Mouse (Mus musculus): Measurements from ENCODE around the gene Olfr921. TPM values are rescaled to one million over a fixed set of nuclear protein-coding genes. Genes with fewer than 3 reads are reported as not detected.

The Olfr921 gene
- not detected in 2 replicates for polyA plus RNA-seq (2012; rRNA removed)

GRCm38 (mm10) chr9:38772768-38773167 is at the start of gene Olfr921:
Gene Olfr921 (plus strand): TSS chr9:38773068.
- no peak within 1 kb of the TSS for H3K4me3 ChIP-seq (ENCODE audit: extremely low read depth, insufficient read depth, insufficient read length)
- DNase-seq (ENCODE audit: low read depth in 1 of 2, low spot score in 2 of 2) = no peak
- no peak for TF ChIP-seq POLR2A (IDR thresholded peaks at IDR 0.05; ENCODE audit: low read depth, low read length)
- no peak for TF ChIP-seq CTCF (IDR thresholded peaks at IDR 0.05; ENCODE audit: extremely low read depth, insufficient read depth, insufficient read length, insufficient replicate concordance)
- no peaks in the 10 kb centered on the region for H3K27me3 ChIP-seq (ENCODE audit: control insufficient read depth, insufficient read depth, low read length)
- H3K4me1 ChIP-seq (ENCODE audit: control insufficient read depth, insufficient read depth, insufficient read length) = no peaks in the 10 kb centered on the region
- H3K27ac ChIP-seq (ENCODE audit: insufficient read depth, low read length) = no peak within 1 kb of the TSS
- no peaks in the 10 kb centered on the region for H3K36me3 ChIP-seq (ENCODE audit: control insufficient read depth, insufficient read depth, low read length)

DNA sequence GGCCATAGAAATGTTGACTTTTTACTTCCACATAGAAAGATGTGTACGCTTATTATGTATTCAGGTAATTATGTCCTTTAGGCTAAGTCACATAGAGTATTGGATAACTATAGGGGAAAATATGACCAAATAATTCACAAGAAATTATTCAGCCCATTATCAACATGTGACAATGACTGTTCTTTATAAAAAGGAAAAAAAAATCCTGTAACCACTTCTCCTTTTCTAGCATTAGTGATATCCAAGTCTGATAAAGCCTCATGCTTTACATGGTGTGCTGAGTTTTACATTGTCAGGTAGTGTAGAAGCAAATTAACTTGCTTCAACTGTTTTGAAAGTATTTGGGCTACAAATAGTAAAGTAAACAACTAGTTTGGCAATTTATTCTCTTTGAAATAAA is 48.8 kb upstream of the Olfr921 start:
- Histone ChIP-seq H3K4me3 (ENCODE audit: extremely low read depth, insufficient read depth, insufficient read length) (no peak overlapping the region), H3K4me1 (ENCODE audit: control insufficient read depth, insufficient read depth, insufficient read length) (peaks cover 5% of the 10 kb centered on the region; the same call in 1 of the 2 replicates), H3K27me3 (ENCODE audit: control insufficient read depth, insufficient read depth, low read length) (no peaks in the 10 kb centered on the region), H3K27ac (ENCODE audit: insufficient read depth, low read length) (no peak overlapping the region), H3K36me3 (ENCODE audit: control insufficient read depth, insufficient read depth, low read length) (peaks cover 6% of the 10 kb centered on the region)
- TF ChIP-seq POLR2A (IDR thresholded peaks at IDR 0.05; ENCODE audit: low read depth, low read length) (no peak), CTCF (IDR thresholded peaks at IDR 0.05; ENCODE audit: extremely low read depth, insufficient read depth, insufficient read length, insufficient replicate concordance) (no peak)
- DNase-seq (ENCODE audit: low read depth in 1 of 2, low spot score in 2 of 2) = no peak
- 94% methylated on average over 1 of the region's 1 CpGs for WGBS

DNA sequence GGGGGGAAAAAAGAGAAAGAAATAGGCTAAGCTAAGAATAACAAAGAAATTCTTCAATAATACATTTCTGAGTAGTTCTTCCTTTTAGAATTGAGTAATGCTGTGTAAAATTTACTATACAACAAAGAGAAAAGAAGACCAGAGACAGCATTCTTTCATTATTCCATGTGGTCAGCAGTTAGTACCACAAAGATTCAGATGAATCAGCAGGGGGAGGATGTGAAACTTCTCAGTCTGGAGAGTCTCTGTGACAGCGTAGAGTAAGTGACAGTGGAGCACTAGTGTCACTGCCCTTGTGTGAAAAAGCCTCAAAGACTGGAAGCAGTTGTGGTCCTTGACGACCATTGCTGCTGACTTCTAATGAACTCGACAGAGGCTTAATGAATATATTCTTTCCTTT is 44.6 kb upstream of the Olfr921 start:
- Histone ChIP-seq H3K36me3 (ENCODE audit: control insufficient read depth, insufficient read depth, low read length) (peaks cover 6% of the 10 kb centered on the region), H3K27ac (ENCODE audit: insufficient read depth, low read length) (no peak overlapping the region)

DNA sequence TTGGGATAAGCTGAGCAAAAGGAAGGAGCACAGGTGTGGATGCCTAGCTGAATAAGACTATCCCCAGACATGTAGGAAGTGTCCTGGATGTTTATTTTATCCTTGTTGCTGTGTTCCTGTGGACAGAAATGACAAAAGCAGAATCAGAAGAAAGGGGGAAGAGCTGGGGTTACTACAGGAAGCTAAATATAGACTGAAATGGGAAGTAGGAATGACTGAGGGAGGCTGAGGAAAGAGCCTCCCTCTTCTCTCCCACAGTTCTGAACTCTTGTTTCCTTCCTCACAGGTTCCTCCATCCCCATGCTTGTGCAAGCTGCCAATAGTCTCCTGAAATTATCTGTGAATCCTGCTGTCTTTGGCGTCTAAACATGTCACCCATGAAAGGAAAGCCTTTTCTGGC is 31.5 kb upstream of the Olfr921 start:
- peaks cover 5% of the 10 kb centered on the region for H3K36me3 ChIP-seq (ENCODE audit: control insufficient read depth, insufficient read depth, low read length)
- 88% methylated on average over 1 of the region's 1 CpGs for WGBS

More for the DNA sequence above, 44.6 kb upstream of the Olfr921 start:
- no peaks in the 10 kb centered on the region for H3K27me3 ChIP-seq (ENCODE audit: control insufficient read depth, insufficient read depth, low read length)
- H3K4me3 ChIP-seq (ENCODE audit: extremely low read depth, insufficient read depth, insufficient read length) = no peak overlapping the region
- WGBS = 50% methylated on average over 3 of the region's 3 CpGs
- H3K4me1 ChIP-seq (ENCODE audit: control insufficient read depth, insufficient read depth, insufficient read length) = no peaks in the 10 kb centered on the region
- DNase-seq (ENCODE audit: low read depth in 1 of 2, low spot score in 2 of 2) = no peak
- no peak for TF ChIP-seq POLR2A (IDR thresholded peaks at IDR 0.05; ENCODE audit: low read depth, low read length)
- TF ChIP-seq CTCF (IDR thresholded peaks at IDR 0.05; ENCODE audit: extremely low read depth, insufficient read depth, insufficient read length, insufficient replicate concordance) = no peak

DNA sequence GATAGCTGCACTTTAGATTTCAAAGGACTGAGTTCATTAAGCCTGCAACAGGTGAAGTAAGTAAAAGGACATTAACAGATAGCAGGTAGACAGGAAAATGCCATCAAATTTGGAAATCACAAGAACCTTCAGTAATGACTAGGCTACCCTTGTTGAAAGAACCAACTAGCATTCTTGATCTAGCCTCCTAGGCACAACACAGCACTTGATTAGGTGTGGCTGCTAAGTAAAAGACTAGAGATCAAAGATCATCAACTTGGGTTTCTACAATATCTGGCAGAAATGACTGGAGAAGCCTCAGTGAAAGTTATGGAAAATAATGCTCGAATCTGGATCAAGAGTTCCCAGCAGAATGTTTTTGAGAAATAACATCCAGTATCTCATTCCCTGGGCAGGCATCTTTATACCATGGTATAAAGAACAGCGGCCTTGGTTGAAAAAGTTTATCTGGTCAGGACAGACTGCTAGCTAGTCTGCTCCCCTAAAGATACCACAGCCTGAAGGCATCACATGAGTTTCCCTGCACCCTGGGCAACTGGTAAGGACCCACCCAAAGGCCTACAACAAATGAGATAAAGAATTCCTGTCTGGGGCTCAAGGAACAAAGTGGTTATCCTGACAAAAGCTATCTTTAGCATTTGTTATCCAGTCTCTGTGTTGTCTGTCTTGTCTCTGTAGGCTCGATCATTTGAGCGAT is 28.1 kb upstream of the Olfr921 start:
- 86% methylated on average over 4 of the region's 4 CpGs for WGBS
- H3K27me3 ChIP-seq (ENCODE audit: control insufficient read depth, insufficient read depth, low read length) = no peaks in the 10 kb centered on the region
- no peak for DNase-seq (ENCODE audit: low read depth in 1 of 2, low spot score in 2 of 2)
- H3K4me3 ChIP-seq (ENCODE audit: extremely low read depth, insufficient read depth, insufficient read length) = no peak overlapping the region
- 0 out of 2 replicates have a peak, but pooled peaks cover 1% of the 10 kb centered on the region for H3K36me3 ChIP-seq (ENCODE audit: control insufficient read depth, insufficient read depth, low read length)
- H3K27ac ChIP-seq (ENCODE audit: insufficient read depth, low read length) = no peak overlapping the region
- no peaks in the 10 kb centered on the region for H3K4me1 ChIP-seq (ENCODE audit: control insufficient read depth, insufficient read depth, insufficient read length)
- TF ChIP-seq CTCF (IDR thresholded peaks at IDR 0.05; ENCODE audit: extremely low read depth, insufficient read depth, insufficient read length, insufficient replicate concordance) (no peak), POLR2A (IDR thresholded peaks at IDR 0.05; ENCODE audit: low read depth, low read length) (no peak)

More for the DNA sequence above, 31.5 kb upstream of the Olfr921 start:
- H3K27me3 ChIP-seq (ENCODE audit: control insufficient read depth, insufficient read depth, low read length) = no peaks in the 10 kb centered on the region
- H3K27ac ChIP-seq (ENCODE audit: insufficient read depth, low read length) = no peak overlapping the region
- DNase-seq (ENCODE audit: low read depth in 1 of 2, low spot score in 2 of 2) = no peak
- TF ChIP-seq POLR2A (IDR thresholded peaks at IDR 0.05; ENCODE audit: low read depth, low read length) (no peak), CTCF (IDR thresholded peaks at IDR 0.05; ENCODE audit: extremely low read depth, insufficient read depth, insufficient read length, insufficient replicate concordance) (no peak)
- H3K4me1 ChIP-seq (ENCODE audit: control insufficient read depth, insufficient read depth, insufficient read length) = no peaks in the 10 kb centered on the region
- H3K4me3 ChIP-seq (ENCODE audit: extremely low read depth, insufficient read depth, insufficient read length) = no peak overlapping the region

- no peak for DNase-seq (ENCODE audit: low read depth in 1 of 2, low spot score in 2 of 2)
- Histone ChIP-seq H3K27me3 (ENCODE audit: control insufficient read depth, insufficient read depth, low read length) (no peaks in the 10 kb centered on the region), H3K4me3 (ENCODE audit: extremely low read depth, insufficient read depth, insufficient read length) (no peak within 1 kb of the TSS), H3K27ac (ENCODE audit: insufficient read depth, low read length) (no peak within 1 kb of the TSS), H3K36me3 (ENCODE audit: control insufficient read depth, insufficient read depth, low read length) (no peaks in the 10 kb centered on the region), H3K4me1 (ENCODE audit: control insufficient read depth, insufficient read depth, insufficient read length) (no peaks in the 10 kb centered on the region)
- 89% methylated on average over 1 of the region's 1 CpGs for WGBS
- TF ChIP-seq CTCF (IDR thresholded peaks at IDR 0.05; ENCODE audit: extremely low read depth, insufficient read depth, insufficient read length, insufficient replicate concordance) = no peak
- no peak for TF ChIP-seq POLR2A (IDR thresholded peaks at IDR 0.05; ENCODE audit: low read depth, low read length)
These were observed 20.9 kb upstream of the Olfr921 start, which contains the start of gene Olfr920 for GRCm38 (mm10) chr9:38751999-38752398. Gene Olfr920 (plus strand): TSS chr9:38752299.

DNA sequence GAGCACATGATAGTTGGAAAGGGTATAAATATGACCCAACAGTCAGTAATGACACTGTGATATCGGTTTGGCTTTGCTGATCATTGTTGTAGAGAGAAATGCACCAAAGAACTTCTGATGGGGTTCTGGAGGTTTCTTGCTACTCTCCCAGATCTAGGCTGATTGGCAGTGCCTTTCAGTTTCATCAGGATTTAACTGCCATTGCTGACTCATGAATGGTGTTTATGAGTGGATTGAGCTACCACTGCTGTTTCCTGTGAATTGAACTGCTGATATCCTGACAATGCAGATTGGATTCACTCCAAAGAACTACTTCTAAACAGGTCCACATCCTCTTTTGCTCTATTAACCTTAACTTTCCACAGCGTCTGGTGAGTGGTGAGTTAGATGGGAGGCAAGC is 19.8 kb downstream of the Olfr921 start:
- no peak for DNase-seq (ENCODE audit: low read depth in 1 of 2, low spot score in 2 of 2)
- Histone ChIP-seq H3K27me3 (ENCODE audit: control insufficient read depth, insufficient read depth, low read length) (no peaks in the 10 kb centered on the region), H3K4me3 (ENCODE audit: extremely low read depth, insufficient read depth, insufficient read length) (no peak overlapping the region), H3K4me1 (ENCODE audit: control insufficient read depth, insufficient read depth, insufficient read length) (no peaks in the 10 kb centered on the region), H3K36me3 (ENCODE audit: control insufficient read depth, insufficient read depth, low read length) (no peaks in the 10 kb centered on the region), H3K27ac (ENCODE audit: insufficient read depth, low read length) (no peak overlapping the region)
- 59% methylated on average over 2 of the region's 2 CpGs for WGBS
- TF ChIP-seq POLR2A (IDR thresholded peaks at IDR 0.05; ENCODE audit: low read depth, low read length) (no peak), CTCF (IDR thresholded peaks at IDR 0.05; ENCODE audit: extremely low read depth, insufficient read depth, insufficient read length, insufficient replicate concordance) (no peak)
